Mouse (Mus musculus) intestine, embryonic 15.5 days (tissue): ENCODE data around the gene Ceacam18. TPM values are rescaled to one million over a fixed set of nuclear protein-coding genes. Genes with fewer than 3 reads are reported as not detected.
"Not testable (repeated sequence)": the region's sequence is repeated elsewhere in the genome, so short reads cannot be mapped to it uniquely, and the experiment has no call there.

ENCODE experiments used
- ATAC-seq: fragments of 200-750 bp; cut with Nextera tagmentation; 2 replicates; pipeline ENCODE4 v1.8.0; 2017; ENCODE audit warnings: moderate TSS enrichment, moderate library complexity
- H3K27ac ChIP-seq: fragments of 300-500 bp; sonication (generic); 2 replicates; pipeline ENCODE4 v1.5.1; 2015; ENCODE audit warnings: mild to moderate bottlenecking, inconsistent platforms
- H3K27me3 ChIP-seq: fragments of 300-500 bp; sonication (generic); replicated peaks from 2 replicates; pipeline ENCODE4 v1.6.1; 2015; ENCODE audit warnings: inconsistent platforms
- H3K36me3 ChIP-seq: fragments of 300-500 bp; sonication (generic); 2 replicates; pipeline ENCODE4 v1.6.1; 2015; ENCODE audit warnings: inconsistent platforms
- H3K4me1 ChIP-seq: fragments of 300-500 bp; sonication (generic); replicated peaks from 2 replicates; pipeline ENCODE4 v1.6.1; 2015; ENCODE audit warnings: inconsistent platforms
- H3K4me2 ChIP-seq: fragments of 300-500 bp; sonication (generic); replicated peaks from 2 replicates; pipeline ENCODE4 v1.6.1; 2015; ENCODE audit warnings: mild to moderate bottlenecking, inconsistent platforms
- H3K4me3 ChIP-seq: fragments of 300-500 bp; sonication (generic); replicated peaks from 2 replicates; pipeline ENCODE4 v1.5.1; 2015; ENCODE audit warnings: inconsistent platforms
- H3K9ac ChIP-seq: fragments of 300-500 bp; sonication (generic); 2 replicates; pipeline ENCODE4 v1.6.1; 2015; ENCODE audit warnings: inconsistent platforms
- H3K9me3 ChIP-seq: fragments of 300-500 bp; sonication (generic); 2 replicates; pipeline ENCODE4 v1.6.1; 2016; ENCODE audit warnings: inconsistent platforms
- WGBS: fragments of 180-500 bp; shearing (Covaris S2); methylation state at CpG from one replicate; pipeline ENCODE4 v1.1.7; 2015; 5-methylcytosine and 5-hydroxymethylcytosine counted together
- polyA plus RNA-seq: library from polyadenylated mRNA; unstranded; fragments of >200 nt; fragmentation: Nextera tagmentation; extraction: Ambion mirVana; gene quantifications from 2 replicates; pipeline ENCODE4 v1.2.1, GENCODE M21; 2015

The Ceacam18 gene
- polyA plus RNA-seq, 1 experiment from 2014 or later = 4.7 TPM

DNA sequence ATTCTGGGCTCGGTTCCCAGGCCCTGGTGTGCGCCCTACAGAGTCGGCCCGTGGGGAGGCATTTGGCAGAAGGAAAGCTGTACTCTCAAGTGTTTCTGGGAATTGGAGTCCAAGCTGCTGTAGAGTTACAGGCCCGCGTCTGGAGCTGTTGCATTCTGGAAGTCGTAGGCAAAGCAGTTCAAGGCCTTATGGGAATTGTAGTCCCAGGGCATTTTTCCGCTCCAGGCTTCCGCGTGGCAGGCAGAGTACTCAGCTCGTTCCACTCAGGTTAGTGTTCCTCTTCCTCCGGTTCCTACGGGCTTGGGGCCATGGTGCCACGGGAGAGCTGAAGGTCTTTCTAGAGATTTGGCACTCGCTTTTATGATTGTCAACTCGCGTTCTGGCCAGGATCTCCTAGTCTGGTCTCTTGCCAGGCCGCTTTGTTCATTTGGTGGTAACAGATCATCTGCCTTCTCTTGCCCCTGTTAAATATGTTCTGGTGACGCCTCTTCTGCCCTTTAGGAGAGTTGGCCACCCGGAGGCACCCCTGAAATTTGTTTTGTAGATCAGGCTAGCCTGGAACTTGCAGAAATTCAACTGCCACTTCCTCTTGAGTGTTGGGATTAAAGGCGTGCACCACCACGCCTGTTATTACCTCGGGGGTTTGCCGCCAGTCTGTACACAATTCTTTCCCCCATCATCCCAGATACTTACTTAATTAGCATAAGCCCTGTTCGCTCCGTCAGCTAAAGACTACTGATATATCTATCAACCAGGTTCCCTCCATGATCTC is 37.5 kb downstream of the Ceacam18 start, which contains the start of gene Ctu1:
Ctu1 (plus strand) TSS at position 208 of the 772 bp plus-strand sequence.
- Histone ChIP-seq H3K27ac (peak within 1 kb of the TSS; percentile 44), H3K9me3 (no peaks in the 10 kb centered on the region), H3K9ac (peak within 1 kb of the TSS; percentile 67), H3K27me3 (no peaks in the 10 kb centered on the region), H3K36me3 (peaks cover 29% of the 10 kb centered on the region), H3K4me1 (peaks cover 7% of the 10 kb centered on the region), H3K4me2 (peak within 1 kb of the TSS; percentile 70), H3K4me3 (peak within 1 kb of the TSS; percentile 64)
- ATAC-seq = peak; percentile 96
- WGBS = under 1% methylated on average over 26 of the region's 26 CpGs

- peak overlapping the region; percentile 67 for H3K9ac ChIP-seq
- peak; percentile 3; the same call in 1 of the 2 replicates for ATAC-seq
- peak overlapping the region; percentile 70 for H3K4me2 ChIP-seq
- 10% methylated on average over 10 of the region's 10 CpGs for WGBS
- no peaks in the 10 kb centered on the region for H3K9me3 ChIP-seq
- no peaks in the 10 kb centered on the region for H3K27me3 ChIP-seq
- H3K4me1 ChIP-seq = peaks cover 7% of the 10 kb centered on the region
- 0 out of 2 replicates have a peak overlapping the region, but pooled peaks have one; percentile 3 for H3K27ac ChIP-seq
- peak overlapping the region; percentile 64 for H3K4me3 ChIP-seq
- H3K36me3 ChIP-seq = peaks cover 36% of the 10 kb centered on the region
Observed at GRCm38 (mm10) chr7:43672581-43673260, 38.2 kb downstream of the Ceacam18 start.

DNA sequence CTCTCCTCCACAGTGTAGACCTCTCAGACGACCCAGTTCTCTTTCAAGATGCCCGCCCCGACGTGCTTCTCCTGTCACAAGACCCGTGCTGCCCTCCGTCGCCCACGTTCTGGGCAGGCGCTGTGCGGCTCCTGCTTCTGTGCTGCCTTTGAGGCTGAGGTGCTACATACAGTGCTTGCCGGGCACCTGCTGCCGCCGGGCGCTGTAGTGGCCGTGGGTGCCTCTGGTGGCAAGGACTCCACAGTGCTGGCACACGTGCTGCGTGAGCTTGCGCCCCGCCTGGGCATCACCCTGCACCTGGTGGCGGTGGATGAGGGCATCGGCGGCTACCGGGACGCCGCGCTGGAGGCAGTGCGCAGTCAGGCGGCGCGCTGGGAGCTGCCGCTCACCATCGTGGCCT is 40.6 kb downstream of the Ceacam18 start:
- no peak overlapping the region for H3K9ac ChIP-seq
- WGBS = 92% methylated on average over 32 of the region's 32 CpGs
- peaks cover 36% of the 10 kb centered on the region for H3K36me3 ChIP-seq
- no peak overlapping the region for H3K27ac ChIP-seq
- no peaks in the 10 kb centered on the region for H3K27me3 ChIP-seq
- no peak for ATAC-seq
- H3K4me2 ChIP-seq = no peak overlapping the region
- H3K4me3 ChIP-seq = no peak overlapping the region
- peaks cover 7% of the 10 kb centered on the region for H3K4me1 ChIP-seq
- H3K9me3 ChIP-seq = no peaks in the 10 kb centered on the region

GRCm38 (mm10) chr7:43678517-43678916 is 44.0 kb downstream of the Ceacam18 start:
- Histone ChIP-seq H3K4me2 (no peak overlapping the region), H3K4me3 (no peak overlapping the region), H3K9me3 (no peaks in the 10 kb centered on the region), H3K4me1 (no peaks in the 10 kb centered on the region), H3K27ac (no peak overlapping the region), H3K9ac (no peak overlapping the region), H3K27me3 (no peaks in the 10 kb centered on the region), H3K36me3 (peaks cover 36% of the 10 kb centered on the region)
- no peak for ATAC-seq

- Histone ChIP-seq H3K4me1 (no peaks in the 10 kb centered on the region), H3K4me2 (no peak overlapping the region), H3K27me3 (no peaks in the 10 kb centered on the region), H3K9ac (no peak overlapping the region), H3K4me3 (no peak overlapping the region), H3K36me3 (peaks cover 18% of the 10 kb centered on the region), H3K27ac (no peak overlapping the region), H3K9me3 (no peaks in the 10 kb centered on the region)
- peak; percentile 47; the same call in 1 of the 2 replicates for ATAC-seq
- WGBS = 24% methylated on average over 5 of the region's 5 CpGs
Observed at GRCm38 (mm10) chr7:43680960-43681359, 46.5 kb downstream of the Ceacam18 start.

- not testable (repeated sequence) for H3K4me1 ChIP-seq, H3K4me2 ChIP-seq, H3K27me3 ChIP-seq, H3K9ac ChIP-seq, H3K27ac ChIP-seq, H3K4me3 ChIP-seq, ATAC-seq, H3K36me3 ChIP-seq, H3K9me3 ChIP-seq
- 0% methylated on average over 1 of the region's 1 CpGs for WGBS
Observed at GRCm38 (mm10) chr7:43682511-43682910, 48.0 kb downstream of the Ceacam18 start.

- 56% methylated on average over 7 of the region's 7 CpGs for WGBS
Observed at GRCm38 (mm10) chr7:43685088-43685487, 50.6 kb downstream of the Ceacam18 start.

DNA sequence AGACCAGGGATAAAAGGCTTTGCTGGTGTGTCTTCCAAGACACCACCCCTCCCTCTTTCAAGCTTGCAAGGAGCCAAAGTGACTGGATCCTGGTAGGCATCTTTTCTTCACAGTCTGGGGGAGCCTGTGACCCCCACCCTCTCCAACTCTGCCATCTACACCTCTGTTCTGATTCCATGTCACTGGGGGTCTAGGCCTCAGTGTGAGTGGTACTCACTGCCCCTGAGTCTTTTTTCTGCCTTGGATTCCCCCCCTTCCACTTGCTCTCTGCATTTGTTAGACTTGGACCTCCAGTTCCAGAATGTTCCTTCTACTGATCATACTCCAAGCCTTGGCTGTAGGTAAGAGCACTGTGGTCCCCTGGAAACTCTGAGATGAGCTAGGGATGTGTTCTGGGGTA is 55.6 kb downstream of the Ceacam18 start, which contains the start of gene Klk14:
Klk14 (plus strand) TSS at position 301 of the 400 bp plus-strand sequence.
- Histone ChIP-seq H3K27ac (no peak within 1 kb of the TSS), H3K4me2 (no peak within 1 kb of the TSS), H3K9ac (no peak within 1 kb of the TSS), H3K4me1 (no peaks in the 10 kb centered on the region), H3K36me3 (no peaks in the 10 kb centered on the region), H3K27me3 (no peaks in the 10 kb centered on the region), H3K4me3 (no peak within 1 kb of the TSS), H3K9me3 (no peaks in the 10 kb centered on the region)
- no peak for ATAC-seq

More at GRCm38 (mm10) chr7:43685088-43685487, 50.6 kb downstream of the Ceacam18 start:
- Histone ChIP-seq H3K27me3 (no peaks in the 10 kb centered on the region), H3K36me3 (no peaks in the 10 kb centered on the region), H3K9me3 (no peaks in the 10 kb centered on the region), H3K27ac (no peak overlapping the region), H3K9ac (no peak overlapping the region), H3K4me2 (no peak overlapping the region), H3K4me1 (no peaks in the 10 kb centered on the region), H3K4me3 (no peak overlapping the region)
- ATAC-seq = no peak

Other genes starting within 250 kb of the Ceacam18 start
- 0.28 and 0.30 TPM in 2 replicates for gene Siglecg, start 226.5 kb upstream of the Ceacam18 start, polyA plus RNA-seq
- gene Lim2, start 207.0 kb upstream of the Ceacam18 start, polyA plus RNA-seq = 0.97 and 1.2 TPM in 2 replicates
- 2.3 and 3.6 TPM in 2 replicates for gene Nkg7, start 197.6 kb upstream of the Ceacam18 start, polyA plus RNA-seq
- 0.23 TPM in 1 of 2 replicates, not detected in the other for gene Cldnd2, start 193.9 kb upstream of the Ceacam18 start, polyA plus RNA-seq
- gene Etfb, start 190.6 kb upstream of the Ceacam18 start, polyA plus RNA-seq = 429 and 478 TPM in 2 replicates
- gene Gm45233, start 190.6 kb upstream of the Ceacam18 start, polyA plus RNA-seq = 0.40 and 0.52 TPM in 2 replicates
- gene Vsig10l, start 171.6 kb upstream of the Ceacam18 start, polyA plus RNA-seq = 2.4 and 4.1 TPM in 2 replicates
- 0.38 and 0.56 TPM in 2 replicates for gene Iglon5, start 144.6 kb upstream of the Ceacam18 start, polyA plus RNA-seq
- not detected in 2 replicates for gene 4931406B18Rik, start 128.8 kb upstream of the Ceacam18 start, polyA plus RNA-seq
- 1.8 and 1.9 TPM in 2 replicates for gene Cd33, start 90.3 kb upstream of the Ceacam18 start, polyA plus RNA-seq
- 2.7 and 2.8 TPM in 2 replicates for gene Zfp658, start 72.5 kb upstream of the Ceacam18 start, polyA plus RNA-seq
- 8.7 and 10.1 TPM in 2 replicates for gene Zfp719, start 55.1 kb upstream of the Ceacam18 start, polyA plus RNA-seq
- 0.09 TPM in 2 replicates for gene Zfp819, start 27.5 kb upstream of the Ceacam18 start, polyA plus RNA-seq
- gene Siglece, start 25.5 kb downstream of the Ceacam18 start, polyA plus RNA-seq = 1.6 and 1.8 TPM in 2 replicates
- 12.7 and 12.8 TPM in 2 replicates for gene Ctu1, start 37.3 kb downstream of the Ceacam18 start, polyA plus RNA-seq
- gene Klk14, start 55.7 kb downstream of the Ceacam18 start, polyA plus RNA-seq = 0.15 TPM in 1 of 2 replicates, not detected in the other
- 0.18 and 0.60 TPM in 2 replicates for gene Klk13, start 77.9 kb downstream of the Ceacam18 start, polyA plus RNA-seq
- gene Klk12, start 134.2 kb downstream of the Ceacam18 start, polyA plus RNA-seq = not detected in 2 replicates
- gene Klk11, start 139.9 kb downstream of the Ceacam18 start, polyA plus RNA-seq = 0.46 and 0.58 TPM in 2 replicates
- 3.0 and 3.4 TPM in 2 replicates for gene Klk10, start 146.3 kb downstream of the Ceacam18 start, polyA plus RNA-seq
- not detected in 2 replicates for gene Klk9, start 157.2 kb downstream of the Ceacam18 start, polyA plus RNA-seq
- 14.5 and 15.1 TPM in 2 replicates for gene Klk8, start 162.9 kb downstream of the Ceacam18 start, polyA plus RNA-seq
- not detected in 2 replicates for gene Klk7, start 176.6 kb downstream of the Ceacam18 start, polyA plus RNA-seq
- not detected in 2 replicates for gene Klk6, start 189.8 kb downstream of the Ceacam18 start, polyA plus RNA-seq
- not detected in 2 replicates for gene Klk5, start 207.3 kb downstream of the Ceacam18 start, polyA plus RNA-seq
- gene Klk4, start 246.5 kb downstream of the Ceacam18 start, polyA plus RNA-seq = not detected in 2 replicates